10 mouse cellular contexts compared by ENCODE assay signal in genomic region chr2:180600569-180601021, GRCm38 (mm10). TPM values are rescaled to one million over a fixed set of nuclear protein-coding genes. Genes with fewer than 3 reads are reported as not detected.
DNase-seq lines count a peak whose midpoint lies in the region; ATAC-seq lines count a peak whose summit lies in the region.
"Had no signal": no experiment of that assay in that cellular context is flagged by ENCODE, and none has a peak within 500 bp of the region (broad histone marks: within the 10 kb centered on the region; RNA-seq: fewer than 3 reads in every experiment).

No protein-coding gene starts in this region.

- peak overlapping the region; percentile 33 for H3K9ac ChIP-seq in hindbrain, embryonic 12.5 days
- H3K9ac ChIP-seq in neural tube, embryonic 15.5 days (replicated peaks), result no peak overlapping the region
- H3K9ac ChIP-seq: heart, embryonic 15.5 days had no signal

- H3K4me3 ChIP-seq in hindbrain, embryonic 12.5 days, result 0 out of 2 replicates have a peak overlapping the region, but pooled peaks have one; percentile 40
- no peak overlapping the region for H3K4me3 ChIP-seq in neural tube, embryonic 15.5 days (replicated peaks)
- H3K4me3 ChIP-seq: heart, embryonic 15.5 days had no signal

- H3K4me2 ChIP-seq in hindbrain, embryonic 12.5 days (replicated peaks), result peak overlapping the region; percentile 60
- peak overlapping the region; percentile 15; the same call in 1 of the 2 replicates for H3K4me2 ChIP-seq in neural tube, embryonic 15.5 days
- H3K4me2 ChIP-seq: heart, embryonic 15.5 days had no signal

- H3K27me3 ChIP-seq in hindbrain, embryonic 12.5 days, result peaks cover 31% of the 10 kb centered on the region
- H3K27me3 ChIP-seq in neural tube, embryonic 15.5 days (replicated peaks), result peaks cover 11% of the 10 kb centered on the region; the same call in 1 of the 2 replicates

- no peak for DNase-seq in frontal cortex, postnatal 25 days (ENCODE audit: low spot score in 2 of 2)
- peak; percentile 86 for DNase-seq in retina, postnatal 1 day
- no peak for DNase-seq in retina, embryonic 14.5 days (ENCODE audit: low spot score)
- DNase-seq in yolk sac, embryonic 10.5 days (ENCODE audit: low spot score), result no peak
- DNase-seq in B cell, adult 2 months, result no peak
- DNase-seq: adrenal gland, postnatal 10 days had no signal

- peaks cover 3% of the 10 kb centered on the region for H3K36me3 ChIP-seq in hindbrain, embryonic 12.5 days
- H3K36me3 ChIP-seq in neural tube, embryonic 15.5 days, result no peaks in the 10 kb centered on the region

- 9% methylated on average over 8 of the region's 9 CpGs for WGBS in hindbrain, embryonic 12.5 days
- 17% methylated on average over 9 of the region's 9 CpGs for WGBS in neural tube, embryonic 15.5 days

- H3K9me3 ChIP-seq in hindbrain, embryonic 12.5 days (replicated peaks), result no peaks in the 10 kb centered on the region
- no peaks in the 10 kb centered on the region for H3K9me3 ChIP-seq in neural tube, embryonic 15.5 days (replicated peaks)
- H3K9me3 ChIP-seq: heart, embryonic 15.5 days had no signal

- H3K27ac ChIP-seq in hindbrain, embryonic 12.5 days, result peak overlapping the region; percentile 66
- H3K27ac ChIP-seq in neural tube, embryonic 15.5 days (replicated peaks), result peak overlapping the region; percentile 64
- H3K27ac ChIP-seq: heart, embryonic 15.5 days had no signal

- peak; percentile 36; the same call in 1 of the 2 replicates for ATAC-seq in frontal cortex, adult (ENCODE audit: low TSS enrichment)
- ATAC-seq in hindbrain, embryonic 12.5 days (ENCODE audit: low FRiP score), result no peak; the same call in 1 of the 2 replicates
- ATAC-seq in neural tube, embryonic 15.5 days (ENCODE audit: low FRiP score), result peak; percentile 53

- H3K4me1 ChIP-seq in hindbrain, embryonic 12.5 days, result peaks cover 35% of the 10 kb centered on the region
- peaks cover 41% of the 10 kb centered on the region for H3K4me1 ChIP-seq in neural tube, embryonic 15.5 days

RNA-seq across cellular contexts. Expression of gene Col9a3, which starts 3.0 kb away (rescaled TPM):
- 171 and 195 TPM in 2 replicates for polyA plus RNA-seq in hindbrain, embryonic 12.5 days (2016; fragmentation: Nextera tagmentation; extraction: Ambion mirVana)
- polyA plus RNA-seq in neural tube, embryonic 15.5 days (2015; fragmentation: Nextera tagmentation; extraction: Ambion mirVana), result 62.1 and 90.3 TPM in 2 replicates

RNA-seq across cellular contexts. Expression of gene Ogfr, which starts 11.6 kb away (rescaled TPM):
- 96.5 and 96.6 TPM in 2 replicates for polyA plus RNA-seq in hindbrain, embryonic 12.5 days (2016; fragmentation: Nextera tagmentation; extraction: Ambion mirVana)
- 81.0 and 90.0 TPM in 2 replicates for polyA plus RNA-seq in neural tube, embryonic 15.5 days (2015; fragmentation: Nextera tagmentation; extraction: Ambion mirVana)

RNA-seq across cellular contexts. Expression of gene Mrgbp, which starts 19.5 kb away (rescaled TPM):
- 41.7 and 43.3 TPM in 2 replicates for polyA plus RNA-seq in hindbrain, embryonic 12.5 days (2016; fragmentation: Nextera tagmentation; extraction: Ambion mirVana)
- 36.7 and 37.0 TPM in 2 replicates for polyA plus RNA-seq in neural tube, embryonic 15.5 days (2015; fragmentation: Nextera tagmentation; extraction: Ambion mirVana)

RNA-seq across cellular contexts. Expression of gene Tcfl5, which starts 41.9 kb away (rescaled TPM):
- 0.30 and 0.44 TPM in 2 replicates for polyA plus RNA-seq in hindbrain, embryonic 12.5 days (2016; fragmentation: Nextera tagmentation; extraction: Ambion mirVana)
- 0.37 and 0.77 TPM in 2 replicates for polyA plus RNA-seq in neural tube, embryonic 15.5 days (2015; fragmentation: Nextera tagmentation; extraction: Ambion mirVana)
